Mouse (Mus musculus): ENCODE data around the gene Rad9b.

DNA sequence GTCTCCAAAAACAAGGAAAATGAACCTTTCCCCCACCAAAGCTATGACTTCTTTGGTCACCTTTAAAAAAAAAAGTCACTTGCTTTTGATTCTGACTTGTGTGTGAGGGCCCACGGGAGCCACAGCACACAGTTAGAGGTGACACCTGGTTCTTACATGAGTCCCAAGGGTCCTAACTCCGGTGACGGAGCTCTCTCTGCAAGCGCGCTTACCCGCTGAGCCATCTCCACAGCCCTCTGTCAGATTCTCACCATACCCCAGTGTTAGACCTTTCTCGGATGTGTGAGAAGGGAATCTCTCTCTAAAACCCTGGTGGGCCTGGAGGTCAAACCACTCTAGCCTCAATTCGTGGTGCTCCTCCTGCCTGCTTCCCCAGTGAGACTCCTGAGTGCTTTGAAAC is 43.5 kb upstream of the Rad9b start:
- TF ChIP-seq CTCF (conservative IDR thresholded peaks at IDR 0.05; ENCODE audit: insufficient read depth, insufficient read length, low read depth, low read length) (no peak), POLR2A (IDR thresholded peaks at IDR 0.05; ENCODE audit: low read depth, low read length) (no peak)

Data from kidney, adult 2 months (tissue).